In genomic region chr11:12373106-12374098, GRCm38 (mm10) we compare ENCODE assay signal across 8 mouse cellular contexts.
DNase-seq lines count a peak whose midpoint lies in the region; ATAC-seq and TF ChIP-seq lines count a peak whose summit lies in the region.

No protein-coding gene starts in this region.

- no peak overlapping the region for H3K4me3 ChIP-seq in gastrocnemius, adult 2 months
- H3K4me3 ChIP-seq in hindbrain, embryonic 15.5 days, result no peak overlapping the region

- no peak overlapping the region for H3K9ac ChIP-seq in hindbrain, embryonic 15.5 days

- peak; percentile 94 for ATAC-seq in hindbrain, embryonic 15.5 days (ENCODE audit: low FRiP score, low read depth)

- H3K4me1 ChIP-seq in hindbrain, embryonic 15.5 days (replicated peaks), result no peaks in the 10 kb centered on the region

- no peak overlapping the region for H3K4me2 ChIP-seq in hindbrain, embryonic 15.5 days

- intact Hi-C loops in gastrocnemius, adult 2 months (cut with DNase I), result loop anchor here (1.0 kb wide), 1 partner anchor 159 kb away; no protein-coding TSS in a partner anchor

- DNase-seq in ZHBTc4 (ENCODE audit: low read depth, low spot score), result peak; percentile 85
- peak; percentile 71 to 84 for DNase-seq in cerebellum, postnatal 4 days (ENCODE audit: low spot score in 2 of 2)
- DNase-seq in gastrocnemius, adult 2 months, result peak; percentile 85
- peak; percentile 75 to 87 for DNase-seq in layer of hippocampus, postnatal 25 days (ENCODE audit: extremely low spot score in 1 of 2, low spot score in 1 of 2)
- peak; percentile 78 for DNase-seq in lung, postnatal 25 days (ENCODE audit: low spot score)
- DNase-seq in right cerebral cortex, postnatal 14 days, result peak; percentile 82
- no peak for DNase-seq in spleen, postnatal 14 days (ENCODE audit: low spot score in 2 of 2)

- H3K27ac ChIP-seq in gastrocnemius, adult 2 months, result no peak overlapping the region
- no peak overlapping the region for H3K27ac ChIP-seq in hindbrain, embryonic 15.5 days (replicated peaks)

- 39% methylated on average over 12 of the region's 12 CpGs for WGBS in hindbrain, embryonic 15.5 days

- no peaks in the 10 kb centered on the region for H3K9me3 ChIP-seq in hindbrain, embryonic 15.5 days

- H3K36me3 ChIP-seq in hindbrain, embryonic 15.5 days, result 0 out of 2 replicates have a peak, but pooled peaks cover 4% of the 10 kb centered on the region

- no peaks in the 10 kb centered on the region for H3K27me3 ChIP-seq in hindbrain, embryonic 15.5 days

- TF ChIP-seq CTCF in gastrocnemius, adult 2 months (IDR thresholded peaks at IDR 0.05), result peak; percentile 97

Comparison
In these comparisons a context has a peak if more than half of its experiments do, and no peak if none do; other contexts are left out.
1. DNase-seq: peak in ZHBTc4 (single experiment), cerebellum, postnatal 4 days (2 of 2), gastrocnemius, adult 2 months (single experiment), layer of hippocampus, postnatal 25 days (2 of 2), lung, postnatal 25 days (single experiment) and right cerebral cortex, postnatal 14 days (single experiment); none in spleen, postnatal 14 days (0 of 2).